Mouse (Mus musculus) heart, postnatal 36 days (tissue): ENCODE data around the gene Dpagt1. TPM values are rescaled to one million over a fixed set of nuclear protein-coding genes. Genes with fewer than 3 reads are reported as not detected.
A peak's percentile ranks its signal among the peaks of the same experiment; 100 is the strongest.
"Not testable (repeated sequence)": the region's sequence is repeated elsewhere in the genome, so short reads cannot be mapped to it uniquely, and the experiment has no call there.

Experiments used
- DNase-seq, 2 experiments: peaks; one replicate each; pipeline ENCODE4 v3.0.0; 2021 to 2022
- intact Hi-C: fragments of 180-260 bp; cut with DNase I; formaldehyde crosslinking; loops from one replicate; pipeline ENCODE4 v1.15.1; 2025
- total RNA-seq, 2 experiments: library from RNA; stranded (reverse); gene quantifications; 2 replicates each; pipeline ENCODE4 v1.2.3; 2021

Dpagt1 gene
- total RNA-seq, 2 experiments from 2014 or later, result 18.6 to 22.4 TPM

GRCm38 (mm10) chr9:44336513-44336912 lies 10.7 kb downstream of the Dpagt1 start:
- DNase-seq, result not testable (repeated sequence)
- intact Hi-C loops, result loop anchor here (5.0 kb wide), 1 partner anchor 44 kb away; no protein-coding TSS in a partner anchor

DNA sequence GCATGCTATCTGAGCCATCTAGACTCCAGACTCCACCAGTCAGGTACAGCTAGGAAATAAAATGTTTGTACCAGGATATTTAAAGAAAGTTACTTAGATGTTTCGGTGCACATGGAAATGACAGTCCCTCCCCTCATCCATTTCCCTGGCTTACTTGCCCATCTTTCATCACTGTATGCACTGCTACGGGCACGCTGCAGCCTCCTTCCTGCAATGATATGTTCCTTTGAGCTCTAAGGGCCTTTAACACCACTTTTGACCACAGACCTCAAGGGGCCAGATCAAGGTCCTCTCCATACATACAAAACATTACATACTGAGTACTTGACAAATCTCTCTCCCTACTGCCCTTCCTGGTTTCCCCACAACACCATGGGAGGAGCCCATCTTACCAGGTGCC lies 11.1 kb downstream of the Dpagt1 start:
- DNase-seq, result no peak
- intact Hi-C loops, result loop anchor here (5.0 kb wide), 1 partner anchor 45 kb away; no protein-coding TSS in a partner anchor

DNA sequence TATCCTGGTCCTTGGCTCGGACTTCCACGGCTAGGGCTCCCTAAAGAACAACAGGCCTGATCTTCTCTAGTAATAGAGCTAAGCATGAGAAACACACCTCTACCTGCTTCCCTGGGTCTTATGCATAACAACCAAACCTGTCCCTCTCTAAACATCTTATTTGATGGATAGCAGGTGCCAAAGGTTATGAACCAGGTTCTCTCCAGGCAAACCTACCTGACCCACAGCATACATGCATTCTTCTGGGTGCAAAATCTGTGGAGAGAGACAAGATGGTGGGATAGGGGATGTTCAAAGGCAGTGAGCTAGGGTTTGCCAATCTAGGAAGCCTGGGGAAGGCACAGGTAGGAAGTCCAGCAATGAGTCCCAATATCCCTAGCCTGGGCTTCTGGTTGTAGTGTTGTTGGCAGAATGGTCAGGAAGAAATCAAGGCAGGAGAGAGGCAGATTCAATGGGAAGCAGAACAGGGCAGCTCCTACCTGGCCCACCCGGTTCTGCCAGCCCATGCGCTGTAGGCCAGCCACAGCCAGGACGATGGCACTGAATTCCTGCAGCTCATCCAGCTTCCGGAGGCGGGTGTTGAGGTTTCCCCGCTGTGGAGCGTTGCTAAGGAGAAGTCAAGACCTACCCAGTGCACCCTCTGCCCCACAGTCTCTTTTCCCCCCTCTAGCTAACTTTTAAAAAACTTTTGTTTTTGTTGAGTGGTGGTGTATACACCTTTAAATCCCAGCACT lies 11.8 kb downstream of the Dpagt1 start:
- intact Hi-C loops, result loop anchor here (5.0 kb wide), 1 partner anchor 45 kb away; no protein-coding TSS in a partner anchor
- DNase-seq, result no peak

DNA sequence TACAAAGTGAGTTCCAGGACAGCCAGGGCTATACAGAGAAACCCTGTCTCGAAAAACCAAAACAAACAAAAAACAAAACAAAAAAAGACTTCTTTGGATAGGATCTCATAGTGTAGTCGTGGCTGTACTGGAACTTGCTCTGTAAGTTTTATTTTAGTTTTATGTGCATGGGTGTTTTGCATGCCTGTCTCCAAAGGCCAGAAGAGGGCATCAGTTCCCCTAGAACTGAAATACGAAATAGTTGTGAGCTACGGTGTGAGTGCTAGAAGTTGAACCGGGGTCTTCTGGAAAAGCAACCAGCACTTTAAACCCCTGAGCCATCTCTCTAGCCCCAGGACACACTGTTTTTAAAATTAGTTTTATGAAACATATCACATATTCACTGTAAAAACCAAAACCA lies 12.8 kb downstream of the Dpagt1 start:
- intact Hi-C loops, result loop anchor here (5.0 kb wide), 1 partner anchor 46 kb away; no protein-coding TSS in a partner anchor
- no peak for DNase-seq

DNA sequence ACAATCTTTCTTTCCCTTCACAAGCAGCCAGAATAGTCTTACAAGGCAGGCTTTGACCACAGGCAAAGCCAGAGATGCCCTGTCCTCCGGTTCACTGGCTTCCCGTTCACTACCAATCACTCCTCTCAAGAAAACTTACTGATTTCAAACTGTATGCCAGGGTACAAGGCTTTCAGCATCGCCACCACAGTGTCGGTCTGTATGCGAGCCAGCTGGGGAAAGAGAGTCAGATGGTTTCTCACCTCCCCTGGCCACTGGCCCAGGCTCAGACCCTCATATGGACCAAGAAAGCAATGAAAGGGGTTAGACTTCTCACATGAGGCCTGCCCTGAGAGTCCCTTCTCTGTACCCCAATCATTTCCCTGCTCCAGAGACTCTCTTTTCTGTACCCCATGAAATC lies 15.7 kb downstream of the Dpagt1 start:
- intact Hi-C loops, result loop anchor here (5.0 kb wide), 1 partner anchor 34 kb away; the partner anchor contains the start of gene Hinfp
- DNase-seq, result no peak

GRCm38 (mm10) chr9:44342173-44342572 lies 16.4 kb downstream of the Dpagt1 start:
- intact Hi-C loops, result loop anchor here (5.0 kb wide), 1 partner anchor 35 kb away; the partner anchor contains the start of gene Hinfp

DNA sequence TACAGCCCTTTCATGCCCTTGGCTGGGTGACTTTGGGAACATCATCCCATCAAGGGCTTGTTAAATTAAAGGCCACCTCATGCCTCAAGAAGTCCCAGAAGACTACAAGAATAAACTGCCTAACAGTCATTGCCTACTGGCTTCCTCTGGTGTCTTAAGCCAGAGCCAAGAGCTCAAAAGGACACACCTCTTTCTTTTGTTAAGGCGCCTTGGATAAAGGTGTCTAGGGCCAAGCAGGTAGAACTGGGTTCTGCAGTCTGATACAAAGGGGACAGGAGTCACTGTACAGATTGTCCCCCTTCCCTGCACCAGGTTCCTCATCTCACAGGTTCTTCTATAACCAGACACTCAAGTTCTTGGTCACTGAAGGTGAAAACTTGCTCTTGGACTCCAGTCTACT lies 16.8 kb downstream of the Dpagt1 start:
- intact Hi-C loops, result loop anchor here (5.0 kb wide), 1 partner anchor 35 kb away; the partner anchor contains the start of gene Hinfp
- DNase-seq, result no peak

More at GRCm38 (mm10) chr9:44342173-44342572, 16.4 kb downstream of the Dpagt1 start:
- no peak for DNase-seq

GRCm38 (mm10) chr9:44343290-44343689 lies 17.5 kb downstream of the Dpagt1 start:
- peak in 1 of 2 experiments; percentile 48 for DNase-seq
- intact Hi-C loops, result loop anchor here (5.0 kb wide), 1 partner anchor 36 kb away; the partner anchor contains the start of gene Hinfp

DNA sequence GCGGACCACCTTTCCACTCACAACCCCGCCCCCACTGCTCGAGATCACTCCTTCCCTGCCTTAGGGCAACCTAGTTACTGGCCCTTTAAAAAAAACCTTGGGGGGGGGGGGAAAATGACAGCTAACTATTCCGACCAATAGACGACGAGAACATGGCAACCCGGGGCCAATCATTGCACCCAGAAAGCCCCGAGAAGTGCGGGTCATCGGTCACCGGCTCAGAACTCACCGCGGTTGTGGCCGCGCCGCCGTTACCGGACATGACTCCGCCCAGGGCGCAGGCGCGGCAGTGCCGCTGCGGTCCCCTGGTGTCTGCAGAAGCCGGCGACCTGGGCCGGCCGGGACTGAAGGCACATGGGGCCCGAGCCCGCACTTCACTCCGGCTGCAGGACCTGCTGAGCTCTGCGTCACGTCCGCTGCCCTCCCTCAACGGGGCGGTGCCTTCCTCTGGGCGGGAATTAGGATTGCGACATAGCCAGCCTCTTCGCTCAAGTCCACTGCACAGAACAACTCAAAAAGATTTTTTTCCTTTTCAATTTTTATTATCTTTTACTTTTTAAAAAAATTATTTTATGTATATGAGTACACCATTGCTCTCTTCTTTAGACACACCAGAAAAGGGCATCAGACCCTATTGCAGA lies 18.1 kb downstream of the Dpagt1 start, which contains the start of gene Hmbs:
Gene Hmbs, minus strand, starts transcription at position 448 of the 641 bp plus-strand sequence.
- DNase-seq, result peak; percentile 94 to 97
- intact Hi-C loops, result loop anchor here (5.0 kb wide), 1 partner anchor 37 kb away; the partner anchor contains the start of gene Hinfp

GRCm38 (mm10) chr9:44345570-44346433 lies 20.0 kb downstream of the Dpagt1 start:
- DNase-seq, result no peak
- intact Hi-C loops, result no loop called here

- intact Hi-C loops, result no loop called here
- DNase-seq, result no peak
Observed at GRCm38 (mm10) chr9:44347166-44347565, 21.3 kb downstream of the Dpagt1 start.

GRCm38 (mm10) chr9:44347621-44348020 lies 21.8 kb downstream of the Dpagt1 start:
- intact Hi-C loops, result no loop called here
- no peak for DNase-seq

DNA sequence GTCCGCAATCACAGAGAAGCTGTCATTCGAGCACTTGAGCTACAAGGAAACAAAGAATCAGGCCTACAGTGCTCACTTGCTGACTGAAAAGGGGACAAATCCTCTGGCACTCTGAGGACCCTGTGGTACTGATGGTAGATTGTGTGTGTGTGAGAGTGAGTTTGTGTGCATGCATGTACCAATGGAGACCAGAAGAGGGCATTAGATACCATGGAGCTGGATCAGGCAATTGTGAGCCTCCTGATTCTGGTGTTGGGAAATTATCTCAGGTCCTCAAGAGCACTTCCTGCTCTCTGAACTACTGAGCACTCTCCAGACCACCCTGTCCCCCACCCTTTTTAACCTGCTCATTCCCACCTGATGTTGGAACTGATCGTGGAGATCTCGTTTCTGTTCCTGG lies 22.7 kb downstream of the Dpagt1 start:
- no peak for DNase-seq
- intact Hi-C loops, result no loop called here

- DNase-seq, result no peak
Observed at GRCm38 (mm10) chr9:44351396-44351795, 25.6 kb downstream of the Dpagt1 start.

GRCm38 (mm10) chr9:44352337-44352736 lies 26.5 kb downstream of the Dpagt1 start:
- DNase-seq, result no peak
- intact Hi-C loops, result no loop called here

More at GRCm38 (mm10) chr9:44351396-44351795, 25.6 kb downstream of the Dpagt1 start:
- intact Hi-C loops, result no loop called here

GRCm38 (mm10) chr9:44353142-44353541 lies 27.3 kb downstream of the Dpagt1 start:
- intact Hi-C loops, result no loop called here
- DNase-seq, result no peak

- DNase-seq, result no peak
- intact Hi-C loops, result loop anchor here (5.0 kb wide), 1 partner anchor 110 kb away; no protein-coding TSS in a partner anchor
Observed at GRCm38 (mm10) chr9:44357207-44357606, 31.4 kb downstream of the Dpagt1 start.

GRCm38 (mm10) chr9:44361190-44361917 lies 35.5 kb downstream of the Dpagt1 start, which contains the start of gene Vps11:
TSS of gene Vps11 (minus strand) at chr9:44361670.
- intact Hi-C loops, result no loop called here

GRCm38 (mm10) chr9:44361931-44362330 lies 36.1 kb downstream of the Dpagt1 start:
- intact Hi-C loops, DNase-seq: not testable (repeated sequence)

More at GRCm38 (mm10) chr9:44361190-44361917, 35.5 kb downstream of the Dpagt1 start, which contains the start of gene Vps11:
- peak; percentile 94 to 95 for DNase-seq
